Mouse (Mus musculus) retina, postnatal 1 day (tissue): ENCODE data around the gene Baiap2l2.
A peak's percentile ranks its signal among the peaks of the same experiment; 100 is the strongest.
"Not testable (repeated sequence)": the region's sequence is repeated elsewhere in the genome, so short reads cannot be mapped to it uniquely, and the experiment has no call there.

Source experiments
- DNase-seq: peaks from one replicate; pipeline ENCODE4 v3.0.0-alpha.2; 2012

Gene Baiap2l2

DNA sequence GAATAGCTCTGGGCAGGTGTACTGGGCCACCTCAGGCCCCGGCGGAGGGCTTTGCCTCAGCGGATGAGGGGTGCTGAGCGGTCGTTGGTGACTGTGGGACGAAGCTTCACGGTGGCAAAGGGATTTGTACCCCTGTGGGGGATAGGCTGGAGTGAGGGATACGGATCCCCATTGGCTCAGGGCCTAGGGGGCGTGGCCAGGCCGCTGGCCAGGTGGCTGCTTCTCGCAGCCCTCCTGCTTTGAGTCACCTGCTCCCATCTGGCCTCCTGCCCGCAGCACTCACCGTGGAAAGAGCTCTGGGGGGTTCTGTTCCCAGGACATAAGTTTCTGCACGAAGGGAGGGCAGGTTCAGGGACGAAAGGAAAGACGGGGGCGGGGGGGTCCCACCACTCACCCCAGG lies 26.8 kb downstream of the Baiap2l2 start:
- no peak for DNase-seq

DNA sequence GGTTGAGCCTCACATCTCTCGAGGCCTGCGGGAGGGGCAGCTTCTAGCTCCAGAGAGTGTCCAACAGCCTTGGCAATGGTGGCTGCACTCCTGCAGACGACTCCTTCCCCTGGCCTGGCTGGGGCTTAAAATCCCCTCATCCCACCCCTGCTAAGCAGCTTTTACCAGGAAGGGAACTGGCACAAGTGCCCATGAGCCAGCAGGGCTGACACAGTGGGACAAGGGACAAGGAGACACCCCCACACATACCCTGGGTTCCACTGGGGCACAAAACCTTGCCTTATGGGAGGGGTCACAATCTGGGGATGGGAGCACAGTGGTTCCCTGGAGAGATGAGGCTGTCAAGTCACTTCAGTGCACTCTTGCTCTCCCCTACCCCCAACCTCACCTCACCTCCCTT lies 30.7 kb downstream of the Baiap2l2 start, which contains the start of gene Slc16a8:
Gene Slc16a8, minus strand, starts transcription at position 101 of the 400 bp plus-strand sequence.
- DNase-seq: peak; percentile 31

DNA sequence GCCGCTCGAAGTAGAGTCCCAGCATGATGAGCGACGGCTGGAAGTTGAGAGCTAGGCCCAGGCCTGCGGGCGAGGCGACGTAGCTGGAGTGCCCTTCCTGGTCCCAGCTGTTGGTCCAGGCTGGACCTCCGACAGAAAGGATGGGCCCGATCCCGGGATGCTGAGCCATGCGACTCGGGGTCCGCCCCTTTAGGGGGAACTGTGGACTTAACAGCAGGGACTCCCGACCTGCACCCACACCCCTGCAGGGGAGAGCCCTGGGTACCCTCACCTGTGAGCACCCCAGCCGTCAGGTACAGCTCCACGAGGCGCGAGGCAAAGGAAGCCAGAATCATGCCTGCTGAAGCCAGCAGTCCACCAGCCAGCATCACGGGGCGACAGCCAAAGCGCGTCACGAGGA lies 32.8 kb downstream of the Baiap2l2 start:
- no peak for DNase-seq

DNA sequence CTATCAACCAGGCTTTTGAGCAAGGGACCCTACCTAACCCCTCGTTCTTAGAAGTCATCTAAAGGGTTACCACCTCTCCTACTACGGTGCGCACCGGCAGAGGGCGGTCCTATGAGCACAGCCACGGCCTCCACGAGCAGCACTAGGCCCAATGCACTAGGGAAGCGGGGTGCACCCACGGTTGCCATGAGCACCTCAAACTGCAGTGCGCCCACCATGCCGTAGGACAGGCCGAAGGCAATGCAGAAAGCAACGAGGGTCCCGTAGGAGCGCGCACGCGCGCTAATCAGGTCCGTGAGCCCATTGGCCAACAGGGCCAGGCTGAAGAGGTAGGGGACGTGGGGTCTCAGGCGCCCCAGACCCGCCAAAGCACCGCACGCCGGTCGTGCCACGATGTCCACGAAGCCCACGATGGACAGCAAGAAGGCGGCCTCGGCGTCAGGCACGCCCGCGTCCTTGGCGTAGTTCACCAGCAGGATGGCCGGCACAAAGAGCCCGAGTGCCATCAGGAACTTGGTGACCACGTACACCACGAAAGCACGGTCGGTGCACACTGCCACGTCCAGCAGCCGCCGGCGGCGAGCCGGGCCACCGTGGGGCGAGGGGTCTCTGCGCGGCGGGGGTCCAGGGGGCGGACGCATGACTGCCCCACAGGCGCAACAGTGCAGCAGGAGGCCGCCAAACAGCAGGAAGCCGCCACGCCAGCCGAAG lies 33.4 kb downstream of the Baiap2l2 start:
- peak; percentile 50 for DNase-seq

DNA sequence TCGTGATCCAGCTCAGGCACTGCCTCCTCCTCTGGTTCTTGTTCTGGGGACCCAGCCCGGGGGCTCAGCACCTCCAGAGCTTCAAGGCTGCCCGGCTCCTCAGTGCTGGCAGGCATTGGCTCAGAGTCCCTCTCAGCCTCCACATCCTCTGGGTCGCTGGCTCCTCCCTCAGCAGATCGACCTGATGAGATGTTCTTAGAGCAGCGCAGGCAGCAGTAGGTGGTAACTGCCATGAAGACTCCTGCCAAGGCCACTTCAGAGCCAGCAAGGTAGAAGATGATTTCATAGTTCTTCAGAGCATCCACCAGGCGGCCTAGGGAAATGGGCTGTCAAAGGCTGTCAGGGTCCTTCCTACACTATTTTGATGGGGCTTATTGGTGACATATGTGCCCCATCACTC lies 34.2 kb downstream of the Baiap2l2 start:
- DNase-seq: no peak

DNA sequence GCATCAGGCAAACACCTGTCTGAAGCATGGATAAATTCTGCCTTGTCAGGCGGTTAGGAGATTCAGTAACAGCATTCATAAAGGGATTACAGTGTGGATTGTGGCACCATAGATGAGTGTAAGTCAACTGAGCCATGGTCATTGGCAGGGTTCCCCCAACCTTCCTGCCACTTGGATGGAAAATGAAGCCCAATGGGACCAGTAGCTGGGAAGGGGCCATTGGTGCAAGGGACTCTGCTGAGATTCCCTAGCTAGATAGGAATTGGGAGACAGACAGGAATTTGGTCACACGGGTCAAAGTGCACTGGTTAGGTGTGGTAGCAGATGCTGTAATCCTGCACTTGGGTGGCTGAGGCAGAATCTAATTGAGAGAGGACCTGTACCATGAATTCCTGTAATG lies 35.1 kb downstream of the Baiap2l2 start:
- DNase-seq: no peak

DNA sequence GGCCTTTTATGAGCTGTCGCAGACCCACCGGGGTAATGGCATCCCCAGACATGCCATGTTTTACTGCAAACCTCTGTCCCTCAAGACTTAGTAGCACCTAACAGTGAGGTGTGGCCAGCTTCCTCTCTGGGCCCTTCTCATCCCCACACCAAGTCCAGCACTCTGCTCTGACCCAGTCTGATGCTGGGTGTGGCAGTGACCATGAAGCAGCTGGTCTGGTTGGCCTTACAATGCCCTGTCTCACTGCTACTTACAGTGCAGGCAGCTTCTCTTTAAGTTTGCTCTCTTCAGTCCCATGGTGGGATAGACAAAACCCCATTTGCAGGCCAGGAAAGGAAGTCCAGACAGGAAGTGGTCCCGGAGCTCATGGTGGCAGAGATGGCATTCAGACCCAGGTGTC lies 40.0 kb downstream of the Baiap2l2 start:
- no peak for DNase-seq

DNA sequence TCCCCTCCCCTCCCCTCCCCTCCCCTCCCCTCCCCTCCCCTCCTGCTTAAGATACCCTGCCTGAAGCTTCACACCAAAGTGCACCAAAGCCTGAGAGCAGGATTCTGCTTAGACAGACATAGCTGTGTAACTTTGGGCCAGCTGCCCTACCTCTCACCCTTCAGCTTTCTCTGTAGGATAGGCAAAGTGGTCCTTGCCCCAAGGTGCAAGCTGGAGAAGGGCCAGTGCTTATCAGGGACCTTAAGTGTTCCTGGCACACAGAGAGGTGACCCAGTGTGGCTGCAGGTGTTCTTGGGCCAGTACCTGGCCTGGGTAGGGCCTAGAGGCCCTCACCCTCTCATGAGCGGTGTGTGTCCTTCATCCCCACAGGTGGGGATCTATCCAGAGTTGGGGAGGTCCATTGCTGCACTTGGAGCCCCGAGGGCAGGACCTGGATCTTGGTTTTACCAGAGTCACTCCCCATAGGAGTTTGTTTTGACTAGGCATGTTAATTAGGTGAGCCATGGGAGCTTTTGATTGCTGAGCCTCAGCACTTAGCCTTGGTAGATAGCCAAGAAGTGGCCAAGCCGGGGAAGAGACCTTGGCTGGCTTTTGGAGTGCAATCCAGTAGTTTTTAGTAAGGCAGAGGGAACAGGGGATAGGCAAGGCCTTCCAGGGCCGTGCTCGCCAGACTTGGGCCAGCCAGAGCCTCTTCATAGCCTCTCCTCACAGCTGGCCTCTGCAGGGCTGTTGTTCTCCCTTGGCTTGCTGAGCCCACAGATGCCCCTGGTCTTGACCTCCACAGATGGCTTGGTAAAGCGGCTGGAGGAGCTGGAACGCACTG lies 41.1 kb downstream of the Baiap2l2 start:
- no peak for DNase-seq

DNA sequence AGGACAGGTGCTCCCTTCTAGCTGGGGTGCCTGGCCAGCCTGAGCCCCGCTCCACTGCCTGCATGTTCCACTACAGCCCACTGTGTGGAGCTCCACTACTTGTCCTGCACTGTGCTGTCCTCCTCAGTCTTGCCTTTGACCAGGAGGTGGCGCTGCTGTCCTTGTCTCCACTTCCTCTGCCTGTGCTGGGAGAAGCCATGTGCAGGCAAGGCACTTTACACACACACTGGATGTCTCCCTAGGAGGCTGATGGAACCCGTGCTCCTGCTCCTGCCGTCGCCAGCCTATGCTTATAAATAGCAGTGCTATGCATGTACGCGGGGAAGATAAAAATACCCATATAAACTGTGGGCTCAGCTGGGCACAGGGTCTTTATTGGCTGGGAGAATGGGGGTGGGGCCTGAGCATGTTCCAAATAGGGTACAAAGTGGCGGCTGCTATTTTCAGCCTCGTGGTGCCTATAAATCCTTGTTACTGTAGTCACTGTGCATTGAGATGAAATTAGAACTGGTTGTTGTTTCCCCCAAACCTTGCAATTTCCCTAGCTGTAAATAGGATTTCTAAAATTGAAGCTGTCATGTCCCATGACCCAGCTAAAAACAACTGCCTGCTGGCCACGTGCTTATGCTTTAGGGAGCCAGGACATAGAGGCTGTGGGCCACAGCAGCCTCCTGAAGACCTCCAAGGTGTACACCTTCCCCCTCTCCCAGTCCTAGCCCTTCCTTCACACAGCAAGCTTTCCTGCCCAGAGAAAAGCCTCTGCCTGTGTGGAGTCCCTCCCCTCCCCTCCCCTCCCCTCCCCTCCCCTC lies 41.9 kb downstream of the Baiap2l2 start:
- peak; percentile 97 for DNase-seq

DNA sequence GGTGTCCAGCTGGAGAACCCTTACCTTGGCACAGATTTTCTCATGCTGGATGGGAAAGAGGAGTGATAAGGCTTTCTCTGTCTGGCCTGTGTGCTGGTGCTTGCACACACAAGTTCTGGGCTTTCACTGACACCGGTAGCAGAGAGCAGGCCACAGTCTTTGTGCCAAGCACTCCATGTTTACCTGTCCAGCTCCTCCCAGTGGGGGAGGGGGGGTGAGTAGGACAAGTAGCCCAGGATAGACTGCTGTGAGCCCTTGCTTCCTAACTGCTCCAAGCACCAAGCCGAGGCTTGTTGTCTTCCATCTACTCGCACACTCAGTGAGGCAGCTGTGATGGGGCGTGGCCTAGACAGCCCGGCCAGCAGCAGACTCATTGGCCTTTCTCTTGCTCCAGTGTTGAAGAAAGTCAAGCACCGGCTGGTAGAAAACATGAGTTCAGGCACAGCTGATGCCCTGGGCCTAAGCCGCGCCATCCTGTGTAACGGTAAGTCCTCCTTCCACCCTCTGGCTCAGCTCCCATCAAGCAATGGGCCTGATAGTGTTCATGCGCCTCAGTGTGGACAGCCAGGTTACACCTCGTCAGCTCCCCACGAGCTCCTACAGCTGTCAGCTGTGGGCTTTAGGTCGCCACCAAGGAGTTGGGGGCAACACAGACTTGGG lies 42.6 kb downstream of the Baiap2l2 start:
- DNase-seq: no peak

DNA sequence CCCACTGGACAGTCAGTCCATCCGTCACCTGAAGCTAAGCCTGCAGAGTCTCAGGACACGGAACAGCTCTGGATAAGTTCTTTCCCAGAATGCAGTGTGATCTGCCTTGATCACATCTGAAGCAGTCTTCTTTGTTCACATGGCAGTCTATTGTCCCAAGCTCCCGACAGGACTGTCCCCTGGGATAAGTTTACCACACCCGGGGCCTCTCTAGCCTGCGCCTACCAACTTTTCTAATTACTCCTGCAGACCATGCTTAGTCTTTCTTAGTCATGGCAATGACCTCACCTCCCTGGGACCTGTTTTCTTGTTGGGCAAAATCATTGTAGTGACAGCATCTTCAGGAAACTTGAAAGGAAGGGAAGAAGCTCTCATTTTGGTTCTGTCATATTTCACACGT lies 47.3 kb downstream of the Baiap2l2 start:
- no peak for DNase-seq

DNA sequence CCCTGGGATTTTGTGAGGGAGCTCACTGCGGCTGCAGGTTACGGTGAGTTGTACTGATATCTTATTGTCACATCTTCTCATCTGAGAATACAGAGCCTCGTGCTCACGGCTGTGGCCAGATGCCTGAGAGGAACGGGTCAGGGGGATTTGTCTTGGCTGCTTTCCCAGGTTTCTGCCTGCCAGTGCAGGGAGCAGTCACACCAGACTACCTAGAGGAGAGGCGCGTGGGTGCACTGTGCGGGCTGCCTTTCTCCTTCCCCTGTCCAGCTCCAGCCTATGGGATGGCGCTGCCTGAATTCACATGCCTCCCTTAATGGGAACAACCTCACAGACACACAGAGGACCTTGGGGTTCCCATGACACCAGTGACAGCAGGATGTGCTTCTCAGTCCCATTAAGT lies 50.1 kb downstream of the Baiap2l2 start:
- no peak for DNase-seq

DNA sequence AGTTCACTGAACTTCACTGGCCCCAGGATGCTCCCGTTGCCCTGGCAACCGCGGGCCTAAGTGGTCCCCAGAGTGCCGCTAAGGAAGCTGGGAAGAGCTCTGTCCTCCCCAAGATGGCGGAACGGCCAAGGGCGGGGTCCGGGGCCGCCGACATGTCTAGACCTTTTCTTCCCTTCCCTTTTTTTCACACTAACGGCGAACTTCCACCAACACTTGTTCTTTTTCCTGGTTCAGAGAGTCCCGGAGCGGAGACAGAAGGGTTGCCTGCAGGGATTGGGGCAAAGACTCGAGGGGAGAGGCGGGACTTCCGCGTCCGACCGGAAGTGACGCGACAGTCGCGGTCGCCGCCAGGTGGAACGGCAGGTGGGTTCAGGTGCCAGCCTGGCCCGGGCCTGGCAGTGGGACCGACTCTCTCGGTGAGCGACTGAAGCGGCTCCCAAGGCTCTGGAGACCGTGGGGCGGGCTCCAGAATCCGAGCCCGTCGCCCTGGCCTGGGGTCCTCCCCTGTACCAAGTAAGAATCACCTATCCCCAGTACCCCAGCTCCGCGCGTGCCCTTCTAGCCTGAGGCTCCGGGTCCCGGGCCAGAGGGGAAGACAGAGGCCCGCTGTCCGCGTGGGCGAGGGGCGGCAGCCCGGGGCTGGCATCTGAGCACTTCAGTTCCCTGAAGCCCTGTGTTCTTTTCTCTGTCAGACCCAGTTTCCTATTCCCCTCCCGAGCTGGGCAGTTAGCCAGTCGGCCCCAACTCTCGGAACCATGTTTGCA lies 56.1 kb downstream of the Baiap2l2 start, which contains the start of the genes Pick1 and Gm49486:
Gene Pick1, plus strand, starts transcription at position 116 of the 764 bp plus-strand sequence.
Gene Gm49486, plus strand, starts transcription at position 334 of the 764 bp plus-strand sequence.
- DNase-seq: peak; percentile 93

DNA sequence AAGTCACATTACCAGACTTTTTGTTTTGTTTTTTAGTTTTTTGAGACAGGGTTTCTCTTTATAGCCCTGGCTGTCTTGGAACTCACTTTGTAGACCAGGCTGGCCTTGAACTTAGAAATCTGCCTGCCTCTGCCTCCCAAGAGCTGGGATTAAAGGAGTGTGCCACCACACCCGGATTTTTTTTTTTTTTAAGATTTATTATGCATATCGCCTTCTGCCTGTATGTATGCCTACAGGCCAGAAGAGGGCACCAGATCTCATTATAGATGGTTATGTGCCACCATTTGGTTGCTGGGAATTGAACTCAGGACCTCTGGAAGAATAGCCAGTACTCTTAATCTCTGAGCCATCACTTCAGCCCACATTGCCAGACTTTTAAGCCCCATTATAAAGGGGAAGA lies 59.6 kb downstream of the Baiap2l2 start:
- not testable (repeated sequence) for DNase-seq

DNA sequence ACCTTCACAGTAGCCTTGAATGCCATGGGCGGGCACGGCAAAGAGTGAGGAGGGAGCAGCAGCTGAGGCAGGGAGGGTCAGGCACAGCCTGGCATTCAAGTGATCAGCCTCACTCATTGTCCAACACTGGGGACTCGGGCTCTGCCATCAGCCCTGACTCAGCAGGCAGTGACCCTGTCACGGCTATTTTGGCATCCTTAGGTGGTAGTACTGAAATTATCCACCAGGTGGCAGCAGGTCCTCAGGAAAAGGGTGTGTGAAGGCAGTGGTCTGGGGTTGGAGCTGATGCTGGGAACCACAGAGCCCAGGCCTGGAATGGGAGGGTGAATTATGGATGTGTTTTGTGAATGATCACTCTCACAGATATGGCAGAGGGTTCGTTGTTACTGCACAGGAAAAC lies 60.7 kb downstream of the Baiap2l2 start:
- DNase-seq: peak; percentile 94

DNA sequence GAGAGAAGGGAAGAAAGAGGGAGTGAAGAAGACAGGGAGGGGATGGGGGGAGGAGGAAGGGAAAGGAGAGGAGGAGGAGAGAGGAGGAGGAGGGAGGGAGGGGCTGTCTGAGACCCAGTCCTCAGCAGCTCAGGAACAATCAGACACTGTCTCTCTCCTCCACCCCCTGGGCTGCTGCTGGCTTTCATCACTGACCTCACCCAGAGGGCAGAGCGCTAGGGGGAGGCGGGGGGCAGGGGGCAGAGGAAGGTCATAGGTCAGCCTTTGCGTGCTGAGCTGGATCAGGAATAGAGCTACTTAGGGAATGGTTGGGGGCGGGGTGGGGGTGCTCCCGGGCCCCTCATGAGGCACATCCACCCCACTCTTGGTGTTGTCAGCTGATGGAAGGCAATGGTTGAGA lies 61.7 kb downstream of the Baiap2l2 start:
- peak; percentile 63 for DNase-seq

DNA sequence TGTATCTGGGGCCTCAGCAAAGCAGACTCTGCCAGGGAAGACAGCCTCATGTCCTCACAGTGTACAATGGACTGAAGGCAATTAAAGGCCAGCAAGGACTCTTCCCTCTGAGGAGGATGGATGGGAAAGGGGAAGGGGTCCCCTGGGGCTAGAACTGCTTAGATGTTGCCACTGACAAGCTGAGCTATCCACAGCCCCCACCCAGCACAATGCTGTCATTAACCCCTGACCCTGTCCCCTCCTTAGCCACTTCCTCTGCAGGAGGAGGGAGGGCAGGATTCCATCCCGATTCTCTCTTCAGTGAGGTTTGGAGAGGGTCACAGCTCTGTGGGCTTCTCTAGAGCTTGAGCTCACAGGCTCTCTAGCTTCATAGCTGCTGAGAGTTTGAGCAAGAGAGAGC lies 65.8 kb downstream of the Baiap2l2 start:
- DNase-seq: peak; percentile 36

DNA sequence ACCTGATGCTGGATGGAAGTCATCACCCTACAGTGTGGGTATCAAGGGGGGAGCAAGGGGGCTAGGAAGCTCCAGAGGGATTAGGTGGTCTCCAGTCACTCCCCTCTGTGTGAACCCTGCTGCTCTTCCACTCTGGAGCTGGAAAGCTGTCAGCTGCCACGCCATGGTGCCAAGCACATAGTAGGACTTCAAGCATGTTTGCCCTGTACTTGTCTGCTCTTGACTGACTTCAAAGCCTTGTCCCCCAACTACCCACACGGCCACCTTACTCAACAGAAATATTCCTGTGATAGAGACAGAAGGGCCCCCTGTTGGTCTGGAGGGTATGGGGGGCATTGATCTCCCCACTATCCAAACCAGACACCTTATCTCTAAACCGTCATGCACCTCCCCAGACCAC lies 69.1 kb downstream of the Baiap2l2 start:
- no peak for DNase-seq

DNA sequence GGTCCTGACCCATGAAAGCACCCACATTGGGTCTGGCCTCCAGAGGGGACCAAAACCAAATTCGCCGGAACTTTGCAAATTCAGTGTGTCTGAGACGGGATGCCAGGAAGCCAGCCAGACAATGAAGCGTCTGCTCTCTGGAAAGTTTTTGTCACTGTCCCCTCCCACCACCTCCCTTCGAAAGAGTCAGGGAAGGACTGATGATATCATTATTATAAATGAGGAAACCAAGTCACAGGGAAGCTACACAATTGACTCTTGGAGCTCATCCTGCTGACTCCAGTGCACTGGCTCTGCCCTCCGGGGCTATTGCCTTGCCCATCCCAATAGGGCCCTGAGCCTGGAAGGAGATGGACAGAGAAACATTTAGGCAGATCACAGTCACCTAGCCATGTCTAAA lies 71.7 kb downstream of the Baiap2l2 start:
- DNase-seq: no peak

DNA sequence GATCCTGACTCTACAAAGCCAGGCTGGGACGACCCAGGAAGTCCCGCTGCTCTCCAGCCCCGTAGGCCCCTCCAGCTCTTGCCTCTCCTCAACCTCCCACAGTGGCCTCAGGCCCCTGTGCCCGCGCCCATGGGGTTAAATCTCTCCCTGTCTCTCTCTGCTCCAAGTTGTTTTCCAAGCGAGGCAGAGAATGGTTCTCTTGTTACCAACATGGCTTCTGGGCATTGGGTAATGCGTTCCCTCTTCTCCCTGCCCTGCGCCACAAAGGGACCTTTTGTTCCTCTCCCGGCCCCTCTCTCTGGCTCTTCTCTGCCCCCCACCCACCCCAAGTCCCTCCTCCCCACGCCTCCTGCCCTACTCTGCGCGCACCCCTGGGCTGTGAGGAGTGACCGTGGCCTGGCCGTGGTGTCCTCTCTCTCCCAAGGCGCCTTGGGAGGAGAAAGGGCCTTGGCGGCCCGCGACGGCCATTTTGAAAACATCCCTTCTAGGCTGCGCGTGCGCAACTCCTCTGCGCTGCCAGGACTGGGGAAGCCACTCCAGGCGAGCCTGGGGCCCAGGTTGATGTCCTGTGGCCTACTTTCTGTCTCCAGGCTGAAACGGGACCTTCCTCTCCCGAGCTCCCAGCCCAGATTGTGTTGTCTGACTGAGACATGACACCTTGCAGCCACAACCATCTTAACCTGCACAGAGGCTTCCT lies 72.4 kb downstream of the Baiap2l2 start:
- DNase-seq: no peak

DNA sequence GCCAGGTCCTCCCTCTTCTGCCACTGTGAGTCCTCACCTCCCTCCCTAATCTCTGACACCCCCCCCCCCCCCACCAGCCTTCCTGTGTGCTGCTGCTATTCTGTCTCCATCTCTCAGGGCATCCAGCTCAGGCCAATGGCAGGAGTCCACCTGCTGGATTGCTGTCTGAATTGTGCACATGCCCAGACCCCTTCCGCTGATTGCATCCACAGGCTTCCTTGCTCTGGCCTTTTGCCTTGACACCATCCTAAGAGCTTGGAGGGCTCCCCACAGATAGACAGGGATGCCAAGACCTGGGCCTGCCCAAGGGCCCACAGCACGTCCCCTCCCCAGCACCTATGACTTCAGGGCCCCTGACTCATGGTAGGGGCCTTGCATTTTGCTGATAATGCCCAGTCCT lies 75.0 kb downstream of the Baiap2l2 start:
- DNase-seq: no peak
